Mouse (Mus musculus) layer of hippocampus, adult 9-10 months (tissue): ENCODE measurements around the gene Cdv3.
"Not testable (repeated sequence)": the region's sequence is repeated elsewhere in the genome, so short reads cannot be mapped to it uniquely, and the experiment has no call there.

Experiments
- DNase-seq: peaks from one replicate; pipeline ENCODE4 v3.0.0; 2022; ENCODE audit warnings: low spot score

Gene Cdv3

GRCm38 (mm10) chr9:103372271-103373010 lies 6.8 kb upstream of the Cdv3 start:
- DNase-seq = no peak

DNA sequence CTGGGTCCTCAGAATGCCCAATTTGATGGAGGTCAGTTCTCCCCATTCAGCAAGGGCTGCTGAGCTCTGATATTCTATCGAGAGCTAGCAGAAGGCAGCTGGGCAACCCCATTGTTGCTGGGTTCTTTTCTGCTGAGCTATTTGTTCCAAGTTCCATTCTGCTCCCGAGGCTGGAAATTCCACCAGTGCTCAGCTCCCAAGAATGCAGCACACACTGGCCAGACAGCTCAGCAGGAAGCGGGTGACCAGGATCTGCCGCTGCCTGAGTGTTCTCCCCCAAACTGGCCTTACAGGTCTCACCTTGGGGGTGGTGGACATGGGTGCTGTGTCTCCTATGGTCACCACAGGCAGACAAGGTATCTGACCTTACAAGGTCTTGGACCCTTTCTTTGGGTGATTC lies 4.3 kb upstream of the Cdv3 start:
- DNase-seq = no peak

- DNase-seq = no peak
Observed at GRCm38 (mm10) chr9:103366356-103366755, 716 bp upstream of the Cdv3 start.

GRCm38 (mm10) chr9:103364601-103365289 lies 895 bp downstream of the Cdv3 start:
- no peak for DNase-seq

DNA sequence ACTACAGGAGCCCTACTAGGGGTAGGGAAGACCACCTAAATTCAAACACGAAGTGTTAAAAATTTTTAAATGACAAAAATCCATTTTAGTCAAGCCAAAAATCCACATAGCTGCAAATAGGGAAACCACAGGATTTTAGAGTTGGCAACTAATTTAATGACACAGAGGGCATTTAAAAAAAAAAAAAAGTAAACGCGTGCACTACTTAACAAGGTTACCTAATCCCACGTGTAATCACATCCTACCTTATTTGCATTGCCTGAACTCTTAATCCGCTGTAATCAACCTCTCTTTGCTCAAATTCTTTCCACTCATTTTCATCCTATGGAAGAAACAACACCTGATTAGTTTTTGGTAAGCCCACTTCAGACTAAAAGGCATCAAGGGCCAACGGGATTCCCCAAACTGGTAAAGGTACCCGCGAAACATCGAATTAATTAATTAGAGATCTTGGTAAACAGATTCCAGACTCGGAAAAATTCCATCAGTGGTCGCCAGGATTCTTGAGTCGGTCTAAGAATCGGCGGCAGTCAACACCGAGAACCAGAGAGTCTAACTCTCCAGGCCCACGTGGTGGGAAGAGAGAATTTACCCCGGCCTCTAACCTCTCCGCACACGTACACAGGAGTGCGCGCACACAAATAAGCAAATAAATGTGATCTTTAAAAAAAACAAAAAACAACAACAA lies 1.8 kb downstream of the Cdv3 start:
- DNase-seq = no peak

- DNase-seq = no peak
Observed at GRCm38 (mm10) chr9:103363088-103363487, 2.6 kb downstream of the Cdv3 start.

DNA sequence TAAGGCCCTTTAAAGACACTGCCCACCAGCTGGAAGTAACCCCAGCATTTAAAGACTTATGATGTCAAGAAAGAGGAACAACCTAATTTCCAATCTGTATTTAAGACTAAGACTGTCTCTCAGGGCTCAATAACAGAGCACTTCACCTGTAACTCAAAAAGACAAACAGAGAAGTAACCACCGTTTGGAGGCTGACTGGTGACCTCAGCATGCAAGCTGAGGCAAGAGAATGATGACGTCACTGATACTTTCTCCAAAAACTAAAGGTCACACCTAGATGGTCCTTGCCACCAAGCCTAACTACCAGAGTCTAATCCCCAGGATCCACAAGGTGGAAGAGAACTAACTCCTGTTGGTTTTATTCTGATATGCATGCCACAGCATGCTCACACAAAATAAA lies 5.0 kb downstream of the Cdv3 start:
- no peak for DNase-seq

DNA sequence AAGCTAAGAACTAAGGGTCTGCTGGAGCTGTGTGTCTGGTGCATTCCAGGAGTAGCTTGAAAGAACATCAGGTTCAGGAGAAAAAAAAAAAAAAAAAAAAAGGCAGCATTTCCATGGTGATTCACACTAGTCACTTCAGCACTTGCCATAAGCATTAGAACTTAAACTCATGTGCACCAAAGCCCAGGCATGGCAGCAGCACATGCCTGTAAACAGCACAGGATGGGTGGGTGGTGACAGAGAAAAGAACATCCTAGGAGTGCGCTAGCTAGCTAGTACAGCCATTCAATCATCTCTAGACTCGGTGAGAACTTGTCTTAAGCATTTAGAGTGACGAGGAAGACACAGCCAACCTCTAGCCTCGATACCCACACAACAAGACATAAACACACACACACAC lies 7.1 kb downstream of the Cdv3 start:
- no peak for DNase-seq

DNA sequence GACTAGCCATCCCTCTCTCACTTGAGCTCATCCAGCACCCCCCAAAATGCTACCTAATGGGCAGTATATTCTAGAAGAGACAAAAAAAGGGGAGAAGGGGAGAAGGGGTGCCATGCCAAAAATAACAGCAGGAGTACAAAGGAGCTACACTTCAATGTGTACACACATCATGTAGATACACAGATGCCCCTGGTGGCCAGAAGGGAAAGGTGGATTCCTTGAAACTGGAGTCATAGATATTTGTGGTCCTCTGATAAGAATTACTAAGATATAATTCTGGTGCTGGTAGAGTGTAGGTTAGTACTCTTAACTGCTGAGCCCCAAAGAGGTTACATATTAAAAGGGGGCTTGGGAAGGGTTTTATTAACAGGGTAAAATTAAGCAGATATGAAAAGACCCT lies 7.7 kb downstream of the Cdv3 start:
- DNase-seq = no peak

GRCm38 (mm10) chr9:103353500-103354260 lies 12.0 kb downstream of the Cdv3 start:
- DNase-seq = not testable (repeated sequence)

- DNase-seq = no peak
Observed at GRCm38 (mm10) chr9:103348791-103349190, 16.8 kb downstream of the Cdv3 start.

- DNase-seq = no peak
Observed at GRCm38 (mm10) chr9:103347996-103348490, 17.6 kb downstream of the Cdv3 start.

- DNase-seq = no peak
Observed at GRCm38 (mm10) chr9:103347045-103347444, 18.6 kb downstream of the Cdv3 start.

DNA sequence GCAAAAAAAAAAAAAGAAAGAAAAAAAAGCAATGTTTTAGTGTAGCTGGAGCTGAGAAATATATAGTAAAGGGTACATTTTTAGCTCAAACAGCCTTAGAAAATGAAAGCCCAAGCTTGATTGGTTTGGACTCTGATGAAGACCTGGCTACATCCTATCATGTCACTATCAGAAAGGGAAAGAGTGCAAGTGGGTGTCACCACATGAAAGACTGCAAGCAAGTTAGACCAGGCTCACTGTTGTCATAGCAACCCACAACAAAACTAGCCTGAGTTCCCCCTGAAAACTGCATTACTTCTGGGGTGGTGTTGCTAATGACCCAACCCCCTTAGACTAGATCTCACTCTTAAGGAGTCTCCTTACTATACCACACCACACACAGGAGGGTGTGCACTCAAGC lies 28.7 kb downstream of the Cdv3 start:
- no peak for DNase-seq

GRCm38 (mm10) chr9:103332663-103333062 lies 33.0 kb downstream of the Cdv3 start:
- no peak for DNase-seq

DNA sequence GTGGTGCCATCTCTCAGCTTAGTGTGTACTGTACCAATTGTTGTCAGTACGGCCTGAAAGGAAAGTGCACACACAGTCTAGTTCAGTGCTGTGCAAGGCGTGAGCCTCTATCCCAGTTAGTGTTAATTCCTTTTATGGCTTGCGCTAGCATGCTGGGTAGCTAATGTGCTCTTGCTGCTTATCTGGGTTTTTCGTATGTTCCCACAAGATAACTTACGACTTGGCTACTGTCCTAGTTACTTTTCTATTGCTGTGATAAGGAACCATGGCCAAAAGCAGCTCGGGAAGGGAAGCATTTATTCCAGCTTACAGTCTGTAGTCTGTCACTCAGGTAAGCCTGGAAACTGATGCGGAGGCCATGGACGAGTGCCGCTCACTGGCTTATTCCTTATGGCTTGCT lies 39.2 kb downstream of the Cdv3 start:
- DNase-seq = no peak

- no peak for DNase-seq
Observed at GRCm38 (mm10) chr9:103324678-103325077, 41.0 kb downstream of the Cdv3 start.

- DNase-seq = no peak
Observed at GRCm38 (mm10) chr9:103309832-103310231, 55.8 kb downstream of the Cdv3 start.

DNA sequence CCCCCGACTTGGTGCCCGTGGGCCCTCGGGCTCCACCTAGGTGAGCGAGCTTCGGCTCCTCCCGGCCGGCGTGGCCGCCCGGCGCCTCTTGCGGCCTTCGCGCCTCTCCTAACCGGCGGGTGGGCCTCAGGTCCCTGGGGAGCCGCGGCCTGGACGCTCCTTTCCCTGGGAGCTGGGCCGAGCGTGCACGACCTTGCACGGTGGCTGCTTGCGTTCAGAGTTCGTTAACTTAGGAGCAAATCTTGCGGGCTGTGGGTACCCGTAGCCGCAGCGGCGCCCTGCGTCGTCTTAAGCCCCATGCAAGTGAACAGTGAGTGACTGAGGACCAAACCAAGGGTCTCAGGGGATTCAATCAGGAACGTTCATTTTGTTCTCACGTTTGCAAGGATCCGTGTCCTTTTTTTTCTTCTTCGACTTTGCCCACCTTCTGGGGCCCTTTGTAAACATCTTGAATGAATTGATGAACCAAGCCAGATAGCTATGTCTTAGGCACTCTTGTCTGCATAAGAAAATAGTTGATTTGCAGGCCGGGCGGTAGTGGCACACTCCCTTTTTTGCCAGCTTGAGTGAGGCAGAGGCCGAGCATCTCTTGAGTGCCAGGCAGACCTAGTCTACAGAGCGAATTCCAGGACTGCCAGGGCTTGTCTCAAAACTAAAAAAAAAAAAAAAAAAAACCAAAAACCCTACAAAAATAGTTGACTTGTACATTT lies 60.2 kb downstream of the Cdv3 start:
- no peak for DNase-seq

DNA sequence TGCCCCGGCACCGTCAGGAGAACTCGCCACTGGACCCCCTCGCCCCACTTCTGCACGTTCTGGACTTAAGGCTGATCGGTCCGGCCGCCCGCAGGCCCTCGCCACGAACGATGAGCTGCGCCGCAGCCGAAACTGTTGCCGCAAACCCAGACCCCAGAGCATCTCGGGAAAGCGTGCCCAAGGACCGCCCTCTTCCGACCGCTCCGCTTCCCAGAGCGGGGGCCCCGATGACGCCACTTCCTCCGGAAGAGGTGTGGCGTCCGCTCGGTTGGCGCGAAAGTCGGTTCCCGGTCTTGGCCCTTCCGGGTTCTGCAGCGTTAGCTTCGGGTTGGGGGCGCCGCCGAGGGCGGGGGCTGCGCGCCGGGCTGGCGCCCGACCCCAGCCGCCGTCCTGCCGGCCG lies 60.7 kb downstream of the Cdv3 start, which contains the start of the genes 1300017J02Rik and Topbp1:
1300017J02Rik (minus strand) TSS at position 156 of the 400 bp plus-strand sequence.
Topbp1 (plus strand) TSS at position 289 of the 400 bp plus-strand sequence.
- peak; percentile 40 for DNase-seq
